8 mouse cellular contexts compared by ENCODE assay signal in the genomic region with DNA sequence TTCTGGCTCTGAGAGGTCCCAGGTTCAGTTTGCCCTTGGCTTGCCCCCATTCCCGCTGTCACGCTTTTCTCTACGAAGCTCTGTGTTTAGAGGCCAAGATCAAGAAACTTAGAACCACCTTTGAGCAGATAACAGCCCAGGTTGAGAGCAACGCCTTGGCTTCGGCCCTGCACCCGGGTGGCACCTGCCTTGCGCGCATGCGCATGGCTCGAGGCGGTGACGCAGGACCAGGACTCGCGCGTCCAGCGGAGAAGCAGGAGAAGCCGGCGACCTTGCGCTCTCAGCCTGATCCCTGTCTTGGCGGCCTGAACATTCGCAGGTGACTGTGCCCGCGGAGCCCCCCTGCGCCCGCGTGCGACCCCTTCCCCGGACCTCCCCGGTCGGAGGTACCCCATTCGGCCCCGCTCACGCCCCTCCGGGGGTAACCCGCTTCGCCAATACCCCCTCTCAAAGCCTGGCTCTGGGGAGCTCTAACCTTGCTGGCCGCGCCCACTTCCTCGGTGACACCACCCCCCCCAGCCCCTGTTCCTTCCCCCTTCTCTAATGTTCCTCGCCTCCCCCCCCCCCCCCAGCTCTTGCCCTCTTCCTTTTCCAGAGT. TPM values are rescaled to one million over a fixed set of nuclear protein-coding genes. Genes with fewer than 3 reads are reported as not detected.
DNase-seq lines count a peak whose midpoint lies in the region; ATAC-seq and TF ChIP-seq lines count a peak whose summit lies in the region.

A gene (plus strand): TSS at position 232 of the 598 bp plus-strand sequence.

- peak; percentile 95 for DNase-seq in MN1 (ENCODE audit: low spot score)
- peak; percentile 94 for DNase-seq in cerebellum, adult 9-10 months
- DNase-seq in frontal cortex, adult 2 months (ENCODE audit: extremely low spot score in 1 of 2, low spot score in 1 of 2), result peak; percentile 58 to 91
- DNase-seq in hindbrain, embryonic 10.5 days (ENCODE audit: low spot score), result peak; percentile 85
- peak; percentile 69 for DNase-seq in layer of hippocampus, adult 9-10 months (ENCODE audit: low spot score)
- DNase-seq in thymus, adult 2 months, result peak; percentile 88

- H3K4me1 ChIP-seq in hindbrain, embryonic 10.5 days (replicated peaks), result peaks cover 27% of the 10 kb centered on the region
- H3K4me1 ChIP-seq in lung, embryonic 15.5 days, result no peaks in the 10 kb centered on the region
- peaks cover 14% of the 10 kb centered on the region; the same call in 1 of the 2 replicates for H3K4me1 ChIP-seq in olfactory bulb, adult 2 months (ENCODE audit: control insufficient read depth, insufficient read depth, low read length)
- H3K4me1 ChIP-seq in thymus, adult 2 months (replicated peaks; ENCODE audit: control insufficient read depth, insufficient read depth, low read length), result peaks cover 18% of the 10 kb centered on the region

- H3K9me3 ChIP-seq in hindbrain, embryonic 10.5 days, result no peaks in the 10 kb centered on the region
- H3K9me3 ChIP-seq in lung, embryonic 15.5 days, result no peaks in the 10 kb centered on the region

- peak within 1 kb of the TSS; percentile 90 for H3K27ac ChIP-seq in hindbrain, embryonic 10.5 days
- 0 out of 2 replicates have a peak within 1 kb of the TSS, but pooled peaks have one; percentile 44 for H3K27ac ChIP-seq in lung, embryonic 15.5 days
- H3K27ac ChIP-seq in olfactory bulb, adult 2 months (ENCODE audit: insufficient read depth, low read depth, low read length), result peak within 1 kb of the TSS; percentile 76
- peak within 1 kb of the TSS; percentile 60; the same call in 1 of the 2 replicates for H3K27ac ChIP-seq in thymus, adult 2 months (ENCODE audit: control insufficient read depth, insufficient read depth, low read length)

- peak within 1 kb of the TSS; percentile 69 for H3K4me3 ChIP-seq in hindbrain, embryonic 10.5 days
- peak within 1 kb of the TSS; percentile 63 for H3K4me3 ChIP-seq in lung, embryonic 15.5 days
- peak within 1 kb of the TSS; percentile 85 for H3K4me3 ChIP-seq in olfactory bulb, adult 2 months (ENCODE audit: insufficient read depth, low read depth, low read length)
- H3K4me3 ChIP-seq in thymus, adult 2 months (ENCODE audit: control insufficient read depth, insufficient read depth, low read length), result peak within 1 kb of the TSS; percentile 97

- TF ChIP-seq CTCF in olfactory bulb, adult 2 months (IDR thresholded peaks at IDR 0.05; ENCODE audit: insufficient read depth, low read depth, low read length), result no peak
- 0 out of 2 replicates have a peak, but pooled peaks have one; percentile 15 for TF ChIP-seq CTCF in thymus, adult 2 months (IDR thresholded peaks at IDR 0.05; ENCODE audit: borderline replicate concordance, control insufficient read depth, extremely low read depth, insufficient read depth, low read length, poor library complexity)

- peak; percentile 91 for TF ChIP-seq POLR2A in olfactory bulb, adult 2 months (IDR thresholded peaks at IDR 0.05; ENCODE audit: insufficient read depth, low read depth, low read length)
- peak; percentile 63; the same call in 1 of the 2 replicates for TF ChIP-seq POLR2A in thymus, adult 2 months (IDR thresholded peaks at IDR 0.05; ENCODE audit: control insufficient read depth, extremely low read depth, insufficient read depth, low read length, poor library complexity)

- peak; percentile 82 for ATAC-seq in lung, embryonic 15.5 days (ENCODE audit: borderline replicate concordance, extremely low read depth, low FRiP score, low TSS enrichment)

- peak within 1 kb of the TSS; percentile 69 for H3K9ac ChIP-seq in lung, embryonic 15.5 days

- peak within 1 kb of the TSS; percentile 89 for H3K4me2 ChIP-seq in lung, embryonic 15.5 days

- under 1% methylated on average over 39 of the region's 40 CpGs for WGBS in hindbrain, embryonic 10.5 days
- under 1% methylated on average over 36 of the region's 40 CpGs for WGBS in lung, embryonic 15.5 days
- under 1% methylated on average over 39 of the region's 40 CpGs for WGBS in olfactory bulb, adult 2 months
- WGBS in thymus, adult 2 months, result under 1% methylated on average over 37 of the region's 40 CpGs

- no peaks in the 10 kb centered on the region for H3K27me3 ChIP-seq in hindbrain, embryonic 10.5 days (ENCODE audit: insufficient read depth, poor library complexity, severe bottlenecking)
- no peaks in the 10 kb centered on the region for H3K27me3 ChIP-seq in lung, embryonic 15.5 days
- no peaks in the 10 kb centered on the region for H3K27me3 ChIP-seq in thymus, adult 2 months (ENCODE audit: control insufficient read depth, insufficient read depth, low read length)

- H3K36me3 ChIP-seq in hindbrain, embryonic 10.5 days, result no peaks in the 10 kb centered on the region
- H3K36me3 ChIP-seq in lung, embryonic 15.5 days, result no peaks in the 10 kb centered on the region
- H3K36me3 ChIP-seq in thymus, adult 2 months (ENCODE audit: control insufficient read depth, insufficient read depth, low read length), result no peaks in the 10 kb centered on the region

RNA-seq across cellular contexts. Expression of the gene that starts here (rescaled TPM):
- 177 and 182 TPM in 2 replicates for polyA plus RNA-seq in frontal cortex, adult 2 months (2012; rRNA removed)
- 45.6 and 57.9 TPM in 2 replicates for polyA plus RNA-seq in hindbrain, embryonic 10.5 days (2016; fragmentation: Nextera tagmentation; extraction: Ambion mirVana)
- 26.7 and 31.8 TPM in 2 replicates for polyA plus RNA-seq in lung, embryonic 15.5 days (2015; fragmentation: Nextera tagmentation; extraction: Ambion mirVana)
- 621 TPM in 1 of 2 replicates, not detected in the other for polyA plus RNA-seq in olfactory bulb, adult 2 months (2012; ENCODE audit: insufficient read depth, insufficient read length, low replicate concordance, missing spikeins)
- polyA plus RNA-seq in thymus, adult 2 months (2012; rRNA removed), result 48.3 and 52.4 TPM in 2 replicates

Comparison
In these comparisons a context has a peak if more than half of its experiments do, and no peak if none do; other contexts are left out.
1. Peak in every context shown above with its lines: DNase-seq, ATAC-seq, H3K4me3 ChIP-seq and H3K27ac ChIP-seq.